Mouse (Mus musculus): ENCODE results near the gene Fabp3. TPM values are rescaled to one million over a fixed set of nuclear protein-coding genes. Genes with fewer than 3 reads are reported as not detected.

Fabp3 gene
- 18.3 and 222 TPM in 2 replicates for polyA plus RNA-seq (2012; rRNA removed)

DNA sequence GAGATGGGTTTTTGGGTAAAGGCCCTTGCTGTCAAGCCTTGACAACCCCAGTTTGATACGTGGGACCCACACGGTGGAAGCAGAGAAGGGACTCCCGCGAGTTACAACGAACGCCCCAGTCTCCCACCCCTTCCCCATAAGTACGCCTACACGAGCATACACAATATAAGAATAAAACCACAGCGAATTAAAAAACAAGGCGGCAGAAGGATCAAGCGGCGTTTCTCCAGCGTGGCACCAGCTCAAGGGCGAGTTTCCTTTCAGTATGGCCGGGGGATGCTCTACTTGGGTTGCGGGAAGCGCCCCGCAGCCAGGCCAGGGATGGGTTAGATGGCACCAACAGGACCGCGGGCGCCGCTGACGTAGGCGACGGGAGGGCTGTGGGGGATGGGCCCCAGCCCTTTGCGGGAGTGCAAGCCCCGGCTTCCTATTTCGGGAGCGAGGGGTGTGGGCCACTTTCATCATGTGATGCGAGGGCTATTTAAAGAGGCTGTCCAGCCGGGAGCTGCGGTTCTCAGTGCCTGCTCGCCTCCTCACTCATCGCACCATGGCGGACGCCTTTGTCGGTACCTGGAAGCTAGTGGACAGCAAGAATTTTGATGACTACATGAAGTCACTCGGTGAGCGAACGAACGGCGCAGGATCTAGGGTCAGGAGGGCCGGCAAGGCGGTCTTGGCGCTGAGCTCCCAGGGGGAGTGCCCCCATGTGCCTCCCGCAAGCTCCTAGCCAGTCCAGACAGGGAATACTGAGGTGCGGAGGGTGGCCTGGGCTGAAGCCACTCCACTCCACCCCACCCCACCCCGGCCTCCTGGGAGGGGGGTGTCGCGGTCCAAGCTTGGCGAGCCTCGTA is at the start of gene Fabp3, which contains the start of gene Gm10570:
Fabp3 (plus strand) TSS at position 365 of the 851 bp plus-strand sequence.
Gm10570 (minus strand) TSS at position 444 of the 851 bp plus-strand sequence.
- H3K4me1 ChIP-seq (replicated peaks; ENCODE audit: control insufficient read depth, insufficient read depth, low read length): peaks cover 13% of the 10 kb centered on the region
- no peak for TF ChIP-seq CTCF (IDR thresholded peaks at IDR 0.05; ENCODE audit: borderline replicate concordance, control insufficient read depth, extremely low read depth, insufficient read depth, low read length, poor library complexity)
- TF ChIP-seq POLR2A (IDR thresholded peaks at IDR 0.05; ENCODE audit: control insufficient read depth, extremely low read depth, insufficient read depth, low read length, poor library complexity): no peak
- H3K27me3 ChIP-seq (ENCODE audit: control insufficient read depth, insufficient read depth, low read length): peaks cover 17% of the 10 kb centered on the region
- H3K27ac ChIP-seq (ENCODE audit: control insufficient read depth, insufficient read depth, low read length): no peak within 1 kb of the TSS
- peak within 1 kb of the TSS; percentile 26 for H3K4me3 ChIP-seq (ENCODE audit: control insufficient read depth, insufficient read depth, low read length)
- no peaks in the 10 kb centered on the region for H3K36me3 ChIP-seq (ENCODE audit: control insufficient read depth, insufficient read depth, low read length)
- WGBS: 3% methylated on average over 52 of the region's 52 CpGs
- DNase-seq: no peak

DNA sequence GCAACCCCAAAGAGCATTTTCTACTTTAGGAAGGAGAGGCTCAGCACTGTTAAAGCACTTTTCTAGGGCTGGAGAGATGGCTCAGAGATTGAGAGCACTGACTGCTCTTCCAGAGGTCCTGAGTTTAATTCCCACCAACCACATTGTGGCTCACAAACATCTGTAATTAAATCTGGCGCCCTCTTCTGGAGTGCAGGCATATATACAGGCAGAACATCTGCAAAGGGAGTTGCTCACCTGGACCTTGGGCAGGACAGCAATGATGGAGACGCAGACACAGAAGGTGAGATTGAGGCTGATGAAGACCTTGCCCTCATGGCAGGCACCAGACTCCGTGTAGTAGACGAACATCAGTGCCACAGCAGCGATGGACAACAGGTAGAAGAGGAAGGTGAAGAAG is 48.0 kb upstream of the Fabp3 start:
- Histone ChIP-seq H3K4me3 (ENCODE audit: control insufficient read depth, insufficient read depth, low read length) (no peak overlapping the region), H3K27me3 (ENCODE audit: control insufficient read depth, insufficient read depth, low read length) (no peaks in the 10 kb centered on the region), H3K27ac (ENCODE audit: control insufficient read depth, insufficient read depth, low read length) (no peak overlapping the region), H3K36me3 (ENCODE audit: control insufficient read depth, insufficient read depth, low read length) (no peaks in the 10 kb centered on the region), H3K4me1 (replicated peaks; ENCODE audit: control insufficient read depth, insufficient read depth, low read length) (no peaks in the 10 kb centered on the region)
- DNase-seq: no peak
- TF ChIP-seq POLR2A (IDR thresholded peaks at IDR 0.05; ENCODE audit: control insufficient read depth, extremely low read depth, insufficient read depth, low read length, poor library complexity): no peak
- no peak for TF ChIP-seq CTCF (IDR thresholded peaks at IDR 0.05; ENCODE audit: borderline replicate concordance, control insufficient read depth, extremely low read depth, insufficient read depth, low read length, poor library complexity)
- WGBS: 35% methylated on average over 5 of the region's 5 CpGs

DNA sequence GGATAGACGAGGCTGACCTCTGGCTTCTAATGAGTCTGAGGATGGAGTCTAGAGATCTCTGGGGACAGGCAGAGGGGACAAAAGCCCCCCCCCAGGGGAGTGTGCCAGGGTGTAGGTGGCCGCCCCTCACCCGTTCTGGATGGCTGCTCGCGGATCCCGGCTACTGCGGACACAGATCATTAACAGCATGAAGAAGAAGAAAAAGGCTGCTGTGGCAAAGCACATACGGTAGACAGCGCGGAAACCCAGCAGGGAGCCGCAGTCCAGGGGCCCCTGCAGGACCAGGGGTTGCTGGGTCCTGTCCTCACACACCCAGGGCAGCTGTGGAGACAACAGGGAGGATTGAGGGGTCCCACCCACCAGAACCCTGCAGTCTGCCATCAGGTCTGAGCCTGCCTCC is 44.3 kb upstream of the Fabp3 start:
- no peak for TF ChIP-seq POLR2A (IDR thresholded peaks at IDR 0.05; ENCODE audit: control insufficient read depth, extremely low read depth, insufficient read depth, low read length, poor library complexity)
- H3K4me3 ChIP-seq (ENCODE audit: control insufficient read depth, insufficient read depth, low read length): no peak overlapping the region
- 42% methylated on average over 11 of the region's 11 CpGs for WGBS
- no peaks in the 10 kb centered on the region for H3K27me3 ChIP-seq (ENCODE audit: control insufficient read depth, insufficient read depth, low read length)
- no peak overlapping the region for H3K27ac ChIP-seq (ENCODE audit: control insufficient read depth, insufficient read depth, low read length)
- no peak for DNase-seq
- no peaks in the 10 kb centered on the region for H3K36me3 ChIP-seq (ENCODE audit: control insufficient read depth, insufficient read depth, low read length)
- H3K4me1 ChIP-seq (replicated peaks; ENCODE audit: control insufficient read depth, insufficient read depth, low read length): no peaks in the 10 kb centered on the region

DNA sequence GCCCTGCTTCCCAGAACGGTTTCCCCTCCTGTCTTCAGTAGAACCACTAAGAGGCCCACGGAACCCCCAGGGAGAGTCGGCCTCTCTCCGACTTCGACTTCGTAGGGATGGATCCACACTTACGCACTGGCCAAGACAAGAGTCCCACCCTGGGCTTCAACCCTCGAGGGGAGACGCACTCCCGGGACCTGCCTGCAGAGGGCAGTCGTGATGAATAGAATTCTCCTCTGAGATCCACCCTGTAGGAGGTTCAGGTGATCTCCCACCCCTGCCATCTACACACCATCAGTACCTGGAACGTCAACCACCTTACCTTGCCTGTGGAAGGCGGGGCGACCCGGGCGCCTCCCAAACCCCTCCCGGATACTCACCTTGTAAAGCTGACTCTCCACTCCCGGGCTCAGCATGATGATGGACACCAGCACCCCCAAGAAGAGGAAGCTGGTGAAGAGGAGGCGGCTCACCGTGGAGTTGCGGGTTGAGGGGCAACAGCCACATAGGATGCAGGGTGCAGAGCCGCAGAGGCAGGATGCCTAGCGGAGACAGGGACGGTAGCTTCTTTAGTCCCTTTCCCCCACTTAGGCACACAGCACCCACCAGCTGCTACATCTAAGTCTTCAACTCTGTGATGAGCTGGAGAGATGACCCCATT is 43.6 kb upstream of the Fabp3 start:
- peak; percentile 63 for DNase-seq
- Histone ChIP-seq H3K36me3 (ENCODE audit: control insufficient read depth, insufficient read depth, low read length) (no peaks in the 10 kb centered on the region), H3K4me3 (ENCODE audit: control insufficient read depth, insufficient read depth, low read length) (no peak overlapping the region), H3K4me1 (replicated peaks; ENCODE audit: control insufficient read depth, insufficient read depth, low read length) (no peaks in the 10 kb centered on the region), H3K27me3 (ENCODE audit: control insufficient read depth, insufficient read depth, low read length) (no peaks in the 10 kb centered on the region), H3K27ac (ENCODE audit: control insufficient read depth, insufficient read depth, low read length) (no peak overlapping the region)
- TF ChIP-seq POLR2A (IDR thresholded peaks at IDR 0.05; ENCODE audit: control insufficient read depth, extremely low read depth, insufficient read depth, low read length, poor library complexity): no peak
- peak; percentile 71; the same call in 1 of the 2 replicates for TF ChIP-seq CTCF (IDR thresholded peaks at IDR 0.05; ENCODE audit: borderline replicate concordance, control insufficient read depth, extremely low read depth, insufficient read depth, low read length, poor library complexity)
- 8% methylated on average over 24 of the region's 24 CpGs for WGBS

DNA sequence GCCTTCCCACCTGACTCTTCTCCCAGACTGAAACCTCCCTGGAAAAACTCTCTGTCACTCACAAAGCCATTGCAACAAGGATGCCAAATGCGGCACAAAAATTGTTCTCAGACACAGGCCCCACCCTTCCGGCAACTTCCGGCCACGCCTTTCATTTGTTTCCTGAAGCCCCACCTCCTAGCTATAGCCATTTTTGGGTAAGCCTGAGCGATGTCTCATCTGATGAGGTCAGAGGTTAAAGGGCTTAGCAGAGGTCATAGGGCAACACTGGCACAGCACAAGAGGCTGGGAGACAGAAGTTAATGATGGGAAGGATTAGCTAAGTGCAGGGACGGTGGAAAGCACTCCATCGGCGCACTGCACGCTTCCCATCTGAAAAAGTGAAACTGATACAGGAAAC is 41.8 kb upstream of the Fabp3 start:
- no peak for DNase-seq
- Histone ChIP-seq H3K4me3 (ENCODE audit: control insufficient read depth, insufficient read depth, low read length) (no peak overlapping the region), H3K36me3 (ENCODE audit: control insufficient read depth, insufficient read depth, low read length) (no peaks in the 10 kb centered on the region), H3K27me3 (ENCODE audit: control insufficient read depth, insufficient read depth, low read length) (no peaks in the 10 kb centered on the region), H3K27ac (ENCODE audit: control insufficient read depth, insufficient read depth, low read length) (no peak overlapping the region), H3K4me1 (replicated peaks; ENCODE audit: control insufficient read depth, insufficient read depth, low read length) (no peaks in the 10 kb centered on the region)
- TF ChIP-seq CTCF (IDR thresholded peaks at IDR 0.05; ENCODE audit: borderline replicate concordance, control insufficient read depth, extremely low read depth, insufficient read depth, low read length, poor library complexity) (no peak), POLR2A (IDR thresholded peaks at IDR 0.05; ENCODE audit: control insufficient read depth, extremely low read depth, insufficient read depth, low read length, poor library complexity) (no peak)
- 81% methylated on average over 9 of the region's 9 CpGs for WGBS

DNA sequence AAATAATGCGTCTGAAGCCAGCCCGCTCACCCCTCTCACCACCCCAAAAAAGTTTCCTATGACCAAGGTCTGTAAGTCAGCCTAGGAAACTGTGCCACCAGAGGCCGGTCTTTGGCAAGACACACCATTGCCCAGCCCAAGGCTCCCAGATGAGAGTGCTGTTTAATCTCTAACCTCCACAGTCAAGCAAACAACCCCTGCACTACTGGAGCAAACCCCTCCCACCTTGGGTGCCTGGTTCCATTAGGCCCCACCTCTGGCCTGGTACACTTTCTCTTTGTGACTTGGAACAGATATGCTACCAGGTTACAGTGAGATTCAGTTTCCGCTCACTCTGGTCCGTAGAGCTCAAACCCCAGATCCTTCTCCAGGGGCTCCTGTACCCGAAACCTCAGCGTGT is 41.3 kb upstream of the Fabp3 start:
- Histone ChIP-seq H3K27ac (ENCODE audit: control insufficient read depth, insufficient read depth, low read length) (no peak overlapping the region), H3K27me3 (ENCODE audit: control insufficient read depth, insufficient read depth, low read length) (no peaks in the 10 kb centered on the region)
- no peak for DNase-seq

More for the DNA sequence above, 41.3 kb upstream of the Fabp3 start:
- Histone ChIP-seq H3K4me3 (ENCODE audit: control insufficient read depth, insufficient read depth, low read length) (no peak overlapping the region), H3K36me3 (ENCODE audit: control insufficient read depth, insufficient read depth, low read length) (no peaks in the 10 kb centered on the region), H3K4me1 (replicated peaks; ENCODE audit: control insufficient read depth, insufficient read depth, low read length) (no peaks in the 10 kb centered on the region)
- TF ChIP-seq POLR2A (IDR thresholded peaks at IDR 0.05; ENCODE audit: control insufficient read depth, extremely low read depth, insufficient read depth, low read length, poor library complexity): no peak
- TF ChIP-seq CTCF (IDR thresholded peaks at IDR 0.05; ENCODE audit: borderline replicate concordance, control insufficient read depth, extremely low read depth, insufficient read depth, low read length, poor library complexity): no peak
- WGBS: 91% methylated on average over 7 of the region's 7 CpGs
